In the genomic region with DNA sequence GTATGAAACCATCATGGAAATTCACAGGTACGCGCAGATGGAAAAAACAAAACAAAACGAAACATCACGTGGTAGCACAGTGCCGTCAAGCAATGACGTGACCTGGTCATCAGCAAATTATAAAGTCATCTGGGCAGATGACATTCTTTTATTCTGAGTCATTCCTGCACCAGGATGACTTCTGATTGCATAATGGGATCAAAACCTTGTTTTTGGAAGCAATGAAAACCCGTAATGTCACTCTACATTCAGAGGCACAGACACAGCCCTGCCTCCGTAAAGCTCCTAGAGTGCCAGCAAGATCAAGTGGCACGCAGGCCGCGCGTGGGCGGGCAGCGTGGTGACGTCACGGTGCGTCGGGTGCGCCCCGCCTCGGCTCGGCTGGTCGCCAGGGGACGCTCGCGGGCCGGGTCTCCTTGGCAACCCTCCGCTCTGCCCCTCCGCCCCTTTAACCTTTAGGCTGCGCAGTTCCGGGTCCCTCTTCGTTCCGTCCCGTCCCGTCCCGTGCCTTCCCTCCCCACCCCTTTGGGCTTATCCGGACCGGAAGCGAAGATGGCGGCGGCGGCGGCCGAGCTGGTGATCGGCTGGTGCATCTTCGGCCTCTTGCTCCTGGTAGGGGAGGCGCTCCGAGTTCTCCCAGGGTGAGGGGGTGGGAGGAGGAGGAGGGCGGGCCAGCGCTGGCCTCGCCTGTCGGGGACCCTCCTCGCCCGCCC, we compare ENCODE assay signal across 8 mouse cellular contexts. TPM values are rescaled to one million over a fixed set of nuclear protein-coding genes. Genes with fewer than 3 reads are reported as not detected.
DNase-seq lines count a peak whose midpoint lies in the region; ATAC-seq and TF ChIP-seq lines count a peak whose summit lies in the region.

Lmbrd1 (plus strand) TSS at position 426 of the 713 bp plus-strand sequence.

- H3K4me3 ChIP-seq in bone marrow macrophage, adult 2 months (ENCODE audit: insufficient read depth, low read length) = peak within 1 kb of the TSS; percentile 95
- peak within 1 kb of the TSS; percentile 83 for H3K4me3 ChIP-seq in embryonic fibroblast, embryonic 13.5 days (ENCODE audit: insufficient read depth, low read length)
- H3K4me3 ChIP-seq in kidney, embryonic 14.5 days (ENCODE audit: low read length) = peak within 1 kb of the TSS; percentile 79
- peak within 1 kb of the TSS; percentile 82 for H3K4me3 ChIP-seq in limb, embryonic 15.5 days

- H3K4me2 ChIP-seq in kidney, embryonic 14.5 days (replicated peaks; ENCODE audit: low read depth, low read length) = peak within 1 kb of the TSS; percentile 66
- H3K4me2 ChIP-seq in limb, embryonic 15.5 days = peak within 1 kb of the TSS; percentile 55

- peak within 1 kb of the TSS; percentile 68 for H3K27ac ChIP-seq in bone marrow macrophage, adult 2 months (ENCODE audit: insufficient read depth, low read depth, low read length)
- H3K27ac ChIP-seq in embryonic fibroblast, embryonic 13.5 days (ENCODE audit: insufficient read depth, low read length) = peak within 1 kb of the TSS; percentile 22
- H3K27ac ChIP-seq in kidney, embryonic 14.5 days (ENCODE audit: low read depth, low read length) = peak within 1 kb of the TSS; percentile 48
- peak within 1 kb of the TSS; percentile 75 for H3K27ac ChIP-seq in limb, embryonic 15.5 days

- peaks cover 9% of the 10 kb centered on the region for H3K4me1 ChIP-seq in bone marrow macrophage, adult 2 months (ENCODE audit: control insufficient read depth, insufficient read depth, low read length)
- no peaks in the 10 kb centered on the region for H3K4me1 ChIP-seq in embryonic fibroblast, embryonic 13.5 days (ENCODE audit: control insufficient read depth, insufficient read depth, low read length)
- H3K4me1 ChIP-seq in kidney, embryonic 14.5 days (ENCODE audit: control insufficient read depth, insufficient read depth, low read length) = no peaks in the 10 kb centered on the region
- H3K4me1 ChIP-seq in limb, embryonic 15.5 days = peaks cover 4% of the 10 kb centered on the region; the same call in 1 of the 2 replicates

- no peaks in the 10 kb centered on the region for H3K36me3 ChIP-seq in kidney, embryonic 14.5 days (ENCODE audit: control insufficient read depth, insufficient read depth, low read length)
- no peaks in the 10 kb centered on the region for H3K36me3 ChIP-seq in limb, embryonic 15.5 days

- DNase-seq in A20 (ENCODE audit: low read depth, low spot score) = peak; percentile 96
- DNase-seq in heart, adult 9 months (ENCODE audit: low spot score in 2 of 2) = peak; percentile 91 to 93
- DNase-seq in monocyte, adult 2 months (ENCODE audit: low read depth in 1 of 2, low spot score in 2 of 2) = peak; percentile 86 to 96
- peak; percentile 93 to 94 for DNase-seq in spleen, postnatal 36 days (ENCODE audit: low spot score in 2 of 2)

- peak; percentile 95 for ATAC-seq in kidney, embryonic 14.5 days (ENCODE audit: low FRiP score, low TSS enrichment)
- peak; percentile 91 for ATAC-seq in limb, embryonic 15.5 days (ENCODE audit: insufficient number of reproducible peaks, low FRiP score, low TSS enrichment, low read depth)

- no peak for TF ChIP-seq POLR2A in bone marrow macrophage, adult 2 months (IDR thresholded peaks at IDR 0.05; ENCODE audit: borderline replicate concordance, low read depth, low read length)
- TF ChIP-seq POLR2A in embryonic fibroblast, embryonic 13.5 days (IDR thresholded peaks at IDR 0.05; ENCODE audit: low read depth, low read length) = peak; percentile 86

- no peaks in the 10 kb centered on the region for H3K27me3 ChIP-seq in kidney, embryonic 14.5 days (ENCODE audit: control insufficient read depth, insufficient read depth, low read length)
- no peaks in the 10 kb centered on the region for H3K27me3 ChIP-seq in limb, embryonic 15.5 days

- H3K9me3 ChIP-seq in kidney, embryonic 14.5 days (ENCODE audit: control insufficient read depth, low read length) = no peaks in the 10 kb centered on the region
- no peaks in the 10 kb centered on the region for H3K9me3 ChIP-seq in limb, embryonic 15.5 days

- H3K9ac ChIP-seq in kidney, embryonic 14.5 days (ENCODE audit: low read depth, low read length) = peak within 1 kb of the TSS; percentile 78
- peak within 1 kb of the TSS; percentile 86 for H3K9ac ChIP-seq in limb, embryonic 15.5 days

- 3% methylated on average over 50 of the region's 54 CpGs for WGBS in kidney, embryonic 14.5 days
- WGBS in limb, embryonic 15.5 days = 2% methylated on average over 46 of the region's 54 CpGs

- no peak for TF ChIP-seq CTCF in bone marrow macrophage, adult 2 months (IDR thresholded peaks at IDR 0.05; ENCODE audit: low read depth, low read length)
- peak; percentile 63 for TF ChIP-seq CTCF in embryonic fibroblast, embryonic 13.5 days (IDR thresholded peaks at IDR 0.05; ENCODE audit: borderline replicate concordance, insufficient read depth, low read length)

RNA-seq across cellular contexts. Expression of gene Lmbrd1, which starts in this region (rescaled TPM):
- 111 and 124 TPM in 2 replicates for polyA plus RNA-seq in bone marrow macrophage, adult 2 months (2012; ENCODE audit: insufficient read depth, insufficient read length, missing spikeins)
- 70.2 and 76.7 TPM in 2 replicates for polyA plus RNA-seq in embryonic fibroblast, embryonic 13.5 days (2011; ENCODE audit: insufficient read length, low read depth, missing spikeins)
- 22.4 and 26.8 TPM in 2 replicates for polyA plus RNA-seq in kidney, embryonic 14.5 days (2014; fragmentation: Nextera tagmentation; extraction: Ambion mirVana)
- 28.1 and 34.3 TPM in 2 replicates for polyA plus RNA-seq in limb, embryonic 15.5 days (2015; fragmentation: Nextera tagmentation; extraction: Ambion mirVana)

Comparison
In these comparisons a context has a peak if more than half of its experiments do, and no peak if none do; other contexts are left out.
1. Peak in every context shown above with its lines: DNase-seq, ATAC-seq, H3K4me3 ChIP-seq and H3K27ac ChIP-seq.
2. H3K27ac ChIP-seq: peak in every context shown above with its lines; median percentile 75 in limb, embryonic 15.5 days; 68 in bone marrow macrophage, adult 2 months; 48 in kidney, embryonic 14.5 days; 22 in embryonic fibroblast, embryonic 13.5 days.